Mouse (Mus musculus): ENCODE results near the gene Mthfd2.
A peak's percentile ranks its signal among the peaks of the same experiment; 100 is the strongest.

Gene Mthfd2

DNA sequence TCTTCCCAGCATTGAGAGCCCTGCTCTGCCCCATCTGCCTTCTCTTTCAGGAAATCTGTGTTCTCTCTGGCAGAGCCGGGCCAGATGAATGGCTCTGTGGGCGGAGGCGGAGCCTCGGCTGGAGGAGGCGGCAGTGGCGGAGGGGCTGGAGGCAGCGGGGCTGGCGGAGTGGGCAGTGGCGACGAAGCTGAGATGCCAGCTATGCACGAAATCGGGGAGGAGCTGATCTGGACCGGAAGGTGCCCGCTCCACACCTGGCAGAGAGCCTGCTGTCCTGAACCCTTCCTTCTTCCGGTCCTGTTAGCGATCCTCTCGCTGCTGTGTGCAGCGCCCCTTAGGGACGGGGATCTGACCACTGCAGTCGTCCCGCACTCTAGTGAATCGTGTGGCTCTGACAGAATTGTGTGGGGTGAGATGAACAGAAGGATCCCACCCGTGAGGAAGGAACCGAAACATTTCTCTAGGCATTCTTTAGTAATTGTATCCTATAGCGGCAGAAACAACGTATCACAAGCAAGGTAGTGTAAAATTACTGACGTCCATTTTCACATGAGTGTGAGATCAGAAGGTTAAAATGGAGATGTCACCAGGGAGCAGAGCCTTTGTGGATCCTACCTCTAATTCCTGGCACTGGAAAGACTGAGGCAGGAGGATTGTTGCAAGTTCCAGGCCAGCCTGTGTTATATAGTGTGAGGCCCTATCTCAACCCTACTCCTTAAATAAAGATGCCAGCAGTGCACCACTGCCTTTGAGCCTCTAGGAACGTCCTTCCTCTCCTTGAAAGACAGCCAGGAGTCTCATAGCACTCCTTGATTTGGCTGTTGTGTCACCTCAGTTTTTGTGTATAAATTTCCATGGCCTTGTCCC, 57.3 kb downstream of the Mthfd2 start:
- peak; percentile 67 for DNase-seq (ENCODE audit: low read depth, low spot score)

DNA sequence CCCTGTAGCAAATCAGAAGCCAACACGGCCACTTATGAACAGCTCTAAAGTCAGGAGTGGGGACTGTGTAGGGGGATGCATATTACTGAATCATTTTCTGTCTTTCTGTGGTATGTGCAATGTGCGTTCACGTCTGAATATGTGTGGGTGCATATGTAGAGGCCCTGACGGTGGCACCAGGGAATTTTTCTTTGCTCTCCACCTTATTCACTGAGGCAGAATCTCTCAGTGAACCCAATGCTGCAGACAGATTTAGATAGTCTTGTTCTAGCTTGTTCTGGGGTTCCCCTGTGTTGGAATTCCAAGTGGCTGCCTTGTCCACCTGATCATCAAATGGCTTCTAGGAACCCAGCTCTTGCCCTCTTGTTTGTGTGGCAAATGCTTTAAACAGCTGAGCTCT, 58.1 kb downstream of the Mthfd2 start:
- DNase-seq (ENCODE audit: low read depth, low spot score) = no peak

- no peak for DNase-seq (ENCODE audit: low read depth, low spot score)
Observed at GRCm38 (mm10) chr6:83265653-83266052, 60.1 kb downstream of the Mthfd2 start.

GRCm38 (mm10) chr6:83265253-83265652, 60.5 kb downstream of the Mthfd2 start:
- peak; percentile 23 for DNase-seq (ENCODE audit: low read depth, low spot score)

DNA sequence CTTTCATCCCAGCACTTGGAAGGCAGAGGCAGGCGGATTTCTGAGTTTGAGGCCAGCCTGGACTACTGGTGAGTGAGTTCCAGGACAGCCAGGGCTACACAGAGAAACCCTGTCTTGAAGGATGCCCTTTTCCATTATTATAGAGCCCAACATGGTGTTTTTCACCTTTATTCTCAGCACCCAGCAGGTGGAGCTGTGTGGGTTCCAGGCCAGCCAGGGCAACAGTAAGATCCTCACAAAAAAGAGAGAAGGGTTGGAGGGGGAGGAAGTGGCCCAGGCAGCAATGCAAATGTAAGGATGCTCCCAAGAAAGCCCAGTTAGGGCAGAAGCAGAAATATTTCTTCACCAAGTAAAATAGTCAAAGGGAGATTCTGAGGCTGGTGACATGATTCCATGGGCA, 61.2 kb downstream of the Mthfd2 start:
- no peak for DNase-seq (ENCODE audit: low read depth, low spot score)
